Mouse (Mus musculus) myocyte (in vitro differentiated cells): ENCODE measurements at regions not wholly inside any gene's neighbourhood (a gene's known extent, or its start where the extent isn't known, plus 50 kb on each side); places are given as distances from the start of the nearest gene placed in this dataset.

Experiments used
- CEBPB ChIP-seq: IDR thresholded peaks from 2 replicates; pipeline ENCODE4 v1.6.1; 2011; ENCODE audit warnings: mild to moderate bottlenecking, moderate library complexity; ENCODE audit not compliant: poor library complexity, insufficient read depth, severe bottlenecking
- E2F4 ChIP-seq: IDR thresholded peaks from one replicate; pipeline ENCODE4 v1.6.1; 2011; ENCODE audit warnings: mild to moderate bottlenecking, control low read depth, moderate library complexity; ENCODE audit not compliant: insufficient read depth
- MYOD1 ChIP-seq, 3 experiments: IDR thresholded peaks; one replicate each; pipeline ENCODE4 v1.6.1; 2011; ENCODE audit warnings: control low read depth in 2 of 3, low read depth in 2 of 3, mild to moderate bottlenecking in 2 of 3, moderate library complexity in 1 of 3; ENCODE audit not compliant: insufficient read length in 2 of 3, control insufficient read depth in 1 of 3
- MYOG ChIP-seq, 3 experiments: IDR thresholded peaks; one replicate each; pipeline ENCODE4 v1.6.1; 2011; ENCODE audit warnings: control low read depth in 2 of 3, low read depth in 2 of 3, mild to moderate bottlenecking in 2 of 3; ENCODE audit not compliant: insufficient read length in 2 of 3, control insufficient read depth in 1 of 3, insufficient read depth in 1 of 3
- POLR2A ChIP-seq: IDR thresholded peaks from one replicate; pipeline ENCODE4 v1.6.1; 2011; ENCODE audit warnings: low read depth, mild to moderate bottlenecking, control low read depth, moderate library complexity; ENCODE audit not compliant: insufficient read length
- USF1 ChIP-seq: IDR thresholded peaks from one replicate; pipeline ENCODE4 v1.6.1; 2011; ENCODE audit warnings: low read depth, mild to moderate bottlenecking, control low read depth, moderate library complexity

DNA sequence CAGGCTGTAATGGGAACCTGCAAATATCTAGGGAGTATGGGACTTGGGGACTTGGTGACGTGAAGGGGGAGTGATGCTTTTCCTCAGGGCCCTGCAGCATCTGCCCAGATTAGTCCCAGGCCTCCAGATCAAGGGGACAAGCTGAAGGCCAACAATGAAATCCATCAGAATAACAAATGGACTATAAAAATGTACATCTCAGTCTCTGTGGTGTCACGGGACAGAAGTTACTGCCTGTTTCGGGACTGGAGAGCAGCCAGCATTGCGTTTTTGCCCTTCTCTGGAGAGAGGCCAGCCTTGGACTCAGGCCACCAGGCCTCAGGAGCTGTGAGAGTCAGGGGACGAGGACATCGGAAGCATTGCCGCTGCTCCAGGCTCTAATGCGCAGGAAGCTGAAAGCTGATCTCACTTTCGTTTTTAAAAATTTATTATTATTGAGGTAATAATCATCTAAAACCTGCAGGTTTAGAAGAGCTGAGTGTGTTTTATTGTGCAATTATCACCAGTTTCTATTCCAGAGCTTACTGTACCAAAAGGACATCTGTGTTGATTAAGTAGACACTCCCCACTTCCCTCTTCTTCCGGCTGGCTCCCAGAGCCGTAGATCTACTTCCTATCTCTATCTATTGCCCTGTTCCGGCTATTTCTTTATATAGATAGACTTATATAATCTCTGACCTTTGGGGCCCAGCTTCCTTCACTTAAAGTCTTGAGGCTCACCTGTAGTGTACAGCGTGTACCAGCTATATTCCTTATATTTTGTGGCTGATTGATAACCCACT, 403.0 kb upstream of the Gm6657 start:
- TF ChIP-seq POLR2A (no peak), MYOD1 (IDR thresholded peaks at IDR 0.05; ENCODE audit: control insufficient read depth in 1 of 3, insufficient read length in 2 of 3, low read depth in 2 of 3) (no peak), E2F4 (no peak), CEBPB (no peak), USF1 (no peak), MYOG (IDR thresholded peaks at IDR 0.05; ENCODE audit: control insufficient read depth in 1 of 3, insufficient read depth in 1 of 3, insufficient read length in 2 of 3, low read depth in 2 of 3) (no peak)
